ENCODE assay signal across 19 mouse cellular contexts in the genomic region with DNA sequence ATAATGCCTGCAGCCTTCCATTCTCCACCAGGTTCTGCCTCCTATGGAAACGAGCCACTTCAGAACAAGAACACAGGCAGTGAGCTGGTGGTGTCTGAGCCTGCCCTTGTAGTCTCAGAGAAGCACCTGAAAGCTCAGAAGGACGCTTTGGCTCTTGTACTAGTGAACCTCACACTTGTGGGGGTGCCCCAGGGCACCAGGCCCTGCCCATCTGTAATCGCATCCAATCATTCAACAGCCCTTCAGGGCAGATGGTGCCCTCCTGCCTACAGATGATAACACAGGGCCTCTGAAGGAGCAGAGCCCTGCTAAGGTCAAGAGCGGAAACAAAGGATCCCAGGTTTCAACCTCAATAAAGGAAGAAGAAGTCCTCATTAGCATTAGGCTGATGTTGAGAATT.
A peak's percentile ranks its signal among the peaks of the same experiment; 100 is the strongest.
DNase-seq lines count a peak whose midpoint lies in the region; ATAC-seq and TF ChIP-seq lines count a peak whose summit lies in the region.
"Had no signal": no experiment of that assay in that cellular context is flagged by ENCODE, and none has a peak within 500 bp of the region (broad histone marks: within the 10 kb centered on the region; RNA-seq: fewer than 3 reads in every experiment).

No protein-coding gene starts in this region.

- TF ChIP-seq CTCF in midbrain, postnatal 0 days (IDR thresholded peaks at IDR 0.05) = no peak

- H3K9ac ChIP-seq in forebrain, embryonic 15.5 days (replicated peaks) = no peak overlapping the region
- H3K9ac ChIP-seq in forebrain, embryonic 11.5 days (ENCODE audit: low read length) = no peak overlapping the region
- H3K9ac ChIP-seq in hindbrain, embryonic 16.5 days (ENCODE audit: low read depth, low read length) = no peak overlapping the region
- H3K9ac ChIP-seq in hindbrain, embryonic 12.5 days = no peak overlapping the region
- H3K9ac ChIP-seq in midbrain, postnatal 0 days (replicated peaks; ENCODE audit: low read length, poor library complexity, severe bottlenecking) = no peak overlapping the region
- no peak overlapping the region for H3K9ac ChIP-seq in midbrain, embryonic 14.5 days (replicated peaks; ENCODE audit: low read length)
- H3K9ac ChIP-seq: embryonic facial prominence, embryonic 12.5 days; heart, embryonic 13.5 days; kidney, embryonic 15.5 days had no signal

- WGBS in forebrain, embryonic 15.5 days = 68% methylated on average over 4 of the region's 4 CpGs
- WGBS in forebrain, embryonic 11.5 days = 83% methylated on average over 4 of the region's 4 CpGs
- 65% methylated on average over 4 of the region's 4 CpGs for WGBS in hindbrain, embryonic 16.5 days
- 76% methylated on average over 4 of the region's 4 CpGs for WGBS in hindbrain, embryonic 12.5 days
- WGBS in midbrain, postnatal 0 days = 72% methylated on average over 4 of the region's 4 CpGs
- 69% methylated on average over 4 of the region's 4 CpGs for WGBS in midbrain, embryonic 14.5 days

- no peaks in the 10 kb centered on the region for H3K36me3 ChIP-seq in forebrain, embryonic 15.5 days
- no peaks in the 10 kb centered on the region for H3K36me3 ChIP-seq in forebrain, embryonic 11.5 days (ENCODE audit: control insufficient read depth, insufficient read depth, low read length)
- H3K36me3 ChIP-seq in hindbrain, embryonic 16.5 days (ENCODE audit: control insufficient read depth, insufficient read depth, low read length) = no peaks in the 10 kb centered on the region
- H3K36me3 ChIP-seq in hindbrain, embryonic 12.5 days = no peaks in the 10 kb centered on the region
- no peaks in the 10 kb centered on the region for H3K36me3 ChIP-seq in midbrain, postnatal 0 days (ENCODE audit: insufficient read depth, low read length)
- H3K36me3 ChIP-seq in midbrain, embryonic 14.5 days (ENCODE audit: control insufficient read depth, insufficient read depth, low read length) = no peaks in the 10 kb centered on the region
- H3K36me3 ChIP-seq: embryonic facial prominence, embryonic 12.5 days; heart, embryonic 13.5 days; kidney, embryonic 15.5 days had no signal

- DNase-seq in cerebellum, postnatal 14 days = peak; percentile 30 to 64
- DNase-seq in cerebellum, postnatal 4 days (ENCODE audit: low spot score in 2 of 2) = no peak
- DNase-seq in forebrain, embryonic 11.5 days (ENCODE audit: low spot score) = no peak
- peak; percentile 49 for DNase-seq in midbrain, postnatal 0 days (ENCODE audit: low spot score)
- DNase-seq in midbrain, embryonic 14.5 days = no peak
- DNase-seq: adrenal gland, postnatal 14 days; heart, adult 11 months; heart, postnatal 36 days; kidney, adult 2 months had no signal

- no peaks in the 10 kb centered on the region for H3K27me3 ChIP-seq in forebrain, embryonic 15.5 days
- no peaks in the 10 kb centered on the region for H3K27me3 ChIP-seq in forebrain, embryonic 11.5 days (ENCODE audit: control insufficient read depth, insufficient read depth, low read length)
- no peaks in the 10 kb centered on the region; the same call in 1 of the 2 replicates for H3K27me3 ChIP-seq in hindbrain, embryonic 16.5 days (replicated peaks; ENCODE audit: control insufficient read depth, insufficient read depth, low read length)
- no peaks in the 10 kb centered on the region for H3K27me3 ChIP-seq in hindbrain, embryonic 12.5 days
- H3K27me3 ChIP-seq in midbrain, postnatal 0 days (ENCODE audit: insufficient read depth, low read length) = no peaks in the 10 kb centered on the region
- H3K27me3 ChIP-seq in midbrain, embryonic 14.5 days (ENCODE audit: control insufficient read depth, insufficient read depth, low read length) = no peaks in the 10 kb centered on the region
- H3K27me3 ChIP-seq: CH12.LX; embryonic facial prominence, embryonic 12.5 days; heart, embryonic 13.5 days; kidney, embryonic 15.5 days had no signal

- H3K4me3 ChIP-seq in forebrain, embryonic 15.5 days = no peak overlapping the region
- no peak overlapping the region for H3K4me3 ChIP-seq in forebrain, embryonic 11.5 days (ENCODE audit: low read depth, low read length)
- H3K4me3 ChIP-seq in hindbrain, embryonic 16.5 days (ENCODE audit: low read length) = no peak overlapping the region
- no peak overlapping the region for H3K4me3 ChIP-seq in hindbrain, embryonic 12.5 days
- H3K4me3 ChIP-seq in midbrain, postnatal 0 days (ENCODE audit: low read depth, low read length) = no peak overlapping the region
- H3K4me3 ChIP-seq in midbrain, embryonic 14.5 days (replicated peaks; ENCODE audit: low read depth, low read length) = no peak overlapping the region
- H3K4me3 ChIP-seq: embryonic facial prominence, embryonic 12.5 days; heart, embryonic 13.5 days; kidney, embryonic 15.5 days had no signal

- H3K27ac ChIP-seq in forebrain, embryonic 15.5 days (replicated peaks) = peak overlapping the region; percentile 17; the same call in 1 of the 2 replicates
- H3K27ac ChIP-seq in forebrain, embryonic 11.5 days (ENCODE audit: low read depth, low read length) = no peak overlapping the region
- H3K27ac ChIP-seq in hindbrain, embryonic 16.5 days (ENCODE audit: low read depth, low read length) = peak overlapping the region; percentile 40; the same call in 1 of the 2 replicates
- H3K27ac ChIP-seq in hindbrain, embryonic 12.5 days = no peak overlapping the region
- H3K27ac ChIP-seq in midbrain, postnatal 0 days (ENCODE audit: low read depth, low read length) = no peak overlapping the region
- H3K27ac ChIP-seq in midbrain, embryonic 14.5 days (replicated peaks; ENCODE audit: low read depth, low read length) = no peak overlapping the region
- H3K27ac ChIP-seq: embryonic facial prominence, embryonic 12.5 days; heart, embryonic 13.5 days; kidney, embryonic 15.5 days had no signal

- no peak; the same call in 1 of the 2 replicates for ATAC-seq in forebrain, embryonic 15.5 days (replicated peaks)
- no peak for ATAC-seq in forebrain, embryonic 11.5 days (replicated peaks; ENCODE audit: low FRiP score)
- ATAC-seq in hindbrain, embryonic 16.5 days = no peak
- ATAC-seq in hindbrain, embryonic 12.5 days (ENCODE audit: low FRiP score) = no peak
- no peak for ATAC-seq in midbrain, postnatal 0 days (ENCODE audit: low FRiP score)
- ATAC-seq in midbrain, embryonic 14.5 days (ENCODE audit: low FRiP score, low TSS enrichment) = no peak
- ATAC-seq: activated CD4-positive, CD25-positive, alpha-beta regulatory T cell, adult 4 months; intestine, embryonic 16.5 days; Patski had no signal

- no peaks in the 10 kb centered on the region for H3K9me3 ChIP-seq in forebrain, embryonic 15.5 days
- no peaks in the 10 kb centered on the region for H3K9me3 ChIP-seq in forebrain, embryonic 11.5 days (ENCODE audit: control insufficient read depth, low read length)
- no peaks in the 10 kb centered on the region for H3K9me3 ChIP-seq in hindbrain, embryonic 16.5 days (ENCODE audit: control insufficient read depth, low read length)
- H3K9me3 ChIP-seq in hindbrain, embryonic 12.5 days (replicated peaks) = no peaks in the 10 kb centered on the region
- H3K9me3 ChIP-seq in midbrain, postnatal 0 days (ENCODE audit: low read length) = no peaks in the 10 kb centered on the region
- H3K9me3 ChIP-seq in midbrain, embryonic 14.5 days (ENCODE audit: control insufficient read depth, low read length) = no peaks in the 10 kb centered on the region
- H3K9me3 ChIP-seq: embryonic facial prominence, embryonic 12.5 days; heart, embryonic 13.5 days; kidney, embryonic 15.5 days had no signal

- H3K4me2 ChIP-seq in forebrain, embryonic 15.5 days (replicated peaks) = no peak overlapping the region
- H3K4me2 ChIP-seq in forebrain, embryonic 11.5 days (ENCODE audit: low read depth, low read length, severe bottlenecking) = no peak overlapping the region
- no peak overlapping the region for H3K4me2 ChIP-seq in hindbrain, embryonic 16.5 days (ENCODE audit: low read length)
- no peak overlapping the region for H3K4me2 ChIP-seq in hindbrain, embryonic 12.5 days (replicated peaks)
- H3K4me2 ChIP-seq in midbrain, postnatal 0 days (ENCODE audit: low read depth, low read length, poor library complexity, severe bottlenecking) = no peak overlapping the region
- H3K4me2 ChIP-seq in midbrain, embryonic 14.5 days (ENCODE audit: low read length) = no peak overlapping the region
- H3K4me2 ChIP-seq: embryonic facial prominence, embryonic 12.5 days; heart, embryonic 13.5 days; kidney, embryonic 15.5 days had no signal

- H3K4me1 ChIP-seq in forebrain, embryonic 15.5 days = peaks cover 28% of the 10 kb centered on the region
- H3K4me1 ChIP-seq in forebrain, embryonic 11.5 days (replicated peaks; ENCODE audit: control insufficient read depth, insufficient read depth, low read length) = no peaks in the 10 kb centered on the region
- H3K4me1 ChIP-seq in hindbrain, embryonic 16.5 days (ENCODE audit: control insufficient read depth, insufficient read depth, low read depth, low read length) = peaks cover 6% of the 10 kb centered on the region
- no peaks in the 10 kb centered on the region for H3K4me1 ChIP-seq in hindbrain, embryonic 12.5 days
- H3K4me1 ChIP-seq in midbrain, postnatal 0 days (ENCODE audit: insufficient read depth, low read length) = no peaks in the 10 kb centered on the region
- peaks cover 9% of the 10 kb centered on the region; the same call in 1 of the 2 replicates for H3K4me1 ChIP-seq in midbrain, embryonic 14.5 days (ENCODE audit: control insufficient read depth, insufficient read depth, low read length)
- H3K4me1 ChIP-seq: embryonic facial prominence, embryonic 12.5 days; heart, embryonic 13.5 days; kidney, embryonic 15.5 days had no signal

Comparison
In these comparisons a context has a peak if more than half of its experiments do, and no peak if none do; other contexts are left out.
1. DNase-seq: peak in cerebellum, postnatal 14 days (2 of 2) and midbrain, postnatal 0 days (single experiment); none in cerebellum, postnatal 4 days (0 of 2), forebrain, embryonic 11.5 days (single experiment) and midbrain, embryonic 14.5 days (single experiment).
2. H3K27ac ChIP-seq: peak in forebrain, embryonic 15.5 days (single experiment) and hindbrain, embryonic 16.5 days (single experiment); none in forebrain, embryonic 11.5 days (single experiment), hindbrain, embryonic 12.5 days (single experiment), midbrain, postnatal 0 days (single experiment) and midbrain, embryonic 14.5 days (single experiment).